Mouse (Mus musculus) E14TG2a.4 (cell line): Measurements from ENCODE around the gene Mpzl3.

Experiments used
- CTCF ChIP-seq: conservative IDR thresholded peaks from 2 replicates; pipeline ENCODE4 v1.5.1; 2014; ENCODE audit warnings: low read length
- NANOG ChIP-seq: IDR thresholded peaks from 2 replicates; pipeline ENCODE4 v1.6.1; 2014; ENCODE audit warnings: borderline replicate concordance, low read length, mixed read lengths
- POU5F1 ChIP-seq: IDR thresholded peaks from 2 replicates; pipeline ENCODE4 v1.6.1; 2014; ENCODE audit warnings: low read length, borderline replicate concordance

DNA sequence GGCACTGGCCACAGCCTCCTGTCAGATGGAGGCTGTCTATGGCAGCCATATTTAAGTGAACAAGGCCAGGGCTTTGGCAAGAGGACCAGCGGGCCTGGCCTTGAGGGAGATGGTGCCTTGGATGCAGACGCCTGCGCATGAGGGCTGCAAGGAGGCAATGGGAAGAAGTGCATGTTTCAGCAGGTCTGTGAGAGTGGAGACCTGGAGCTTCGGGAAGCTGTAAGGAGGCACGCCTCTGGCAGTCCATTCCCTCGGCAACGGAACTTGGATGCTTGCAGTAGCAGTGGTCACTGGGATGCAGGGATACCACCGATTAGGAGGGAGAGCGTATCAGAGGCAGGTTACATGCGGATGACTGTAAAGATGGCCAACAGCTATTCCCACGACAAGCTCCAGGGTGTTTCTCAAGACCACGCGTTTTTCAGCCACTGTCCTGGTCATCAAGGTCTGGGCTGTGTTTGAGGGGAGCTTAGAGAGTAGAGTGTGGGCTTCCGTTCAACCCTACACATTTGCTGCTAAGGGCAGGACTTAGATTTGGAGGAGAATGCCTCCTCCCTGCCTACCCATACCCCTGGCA, 65.1 kb downstream of the Mpzl3 start:
- TF ChIP-seq NANOG (no peak), CTCF (no peak), POU5F1 (no peak)
